Mouse (Mus musculus): ENCODE results near the gene Rnf217.

Gene Rnf217

DNA sequence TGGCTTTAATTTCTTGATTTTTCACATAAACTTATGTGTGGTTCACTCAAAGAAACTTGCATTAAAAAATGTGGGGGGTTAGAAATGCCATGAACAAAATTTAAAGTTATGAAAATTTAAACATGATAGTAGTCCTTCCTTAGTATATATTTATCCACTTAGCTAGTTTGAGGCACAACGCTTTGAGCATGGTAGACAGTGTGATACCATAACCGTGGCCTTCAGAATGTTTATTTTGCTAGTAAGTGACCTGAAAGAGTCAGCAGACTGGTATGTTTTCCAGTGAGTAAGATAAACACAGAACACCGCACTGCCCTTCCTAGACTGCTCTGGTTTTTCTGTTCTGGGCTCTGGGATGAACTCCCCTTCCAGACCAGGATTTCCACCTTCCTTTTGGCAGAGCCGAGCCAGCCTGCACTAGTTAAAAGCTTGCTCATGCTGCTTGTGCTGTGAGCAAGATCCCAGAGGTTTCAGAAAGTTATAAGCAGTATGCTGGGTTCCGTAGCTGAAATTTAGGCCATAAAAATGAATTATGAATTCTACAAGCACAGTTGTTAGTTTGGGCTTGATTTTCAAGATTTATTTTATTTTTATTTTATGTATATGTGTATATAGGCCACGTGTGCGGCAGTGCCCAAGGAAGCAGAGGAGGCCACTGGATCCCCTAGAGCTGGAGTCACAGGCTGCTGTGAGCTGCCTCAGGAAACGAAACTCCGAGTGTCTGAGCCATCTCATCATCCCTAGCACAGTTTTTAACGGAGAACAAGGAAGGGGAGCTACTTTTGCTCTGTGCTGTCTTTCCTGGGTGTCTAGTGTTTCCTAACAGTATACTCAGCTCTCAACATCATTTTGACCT lies 141.7 kb downstream of the Rnf217 start:
- DNase-seq, result no peak

DNA sequence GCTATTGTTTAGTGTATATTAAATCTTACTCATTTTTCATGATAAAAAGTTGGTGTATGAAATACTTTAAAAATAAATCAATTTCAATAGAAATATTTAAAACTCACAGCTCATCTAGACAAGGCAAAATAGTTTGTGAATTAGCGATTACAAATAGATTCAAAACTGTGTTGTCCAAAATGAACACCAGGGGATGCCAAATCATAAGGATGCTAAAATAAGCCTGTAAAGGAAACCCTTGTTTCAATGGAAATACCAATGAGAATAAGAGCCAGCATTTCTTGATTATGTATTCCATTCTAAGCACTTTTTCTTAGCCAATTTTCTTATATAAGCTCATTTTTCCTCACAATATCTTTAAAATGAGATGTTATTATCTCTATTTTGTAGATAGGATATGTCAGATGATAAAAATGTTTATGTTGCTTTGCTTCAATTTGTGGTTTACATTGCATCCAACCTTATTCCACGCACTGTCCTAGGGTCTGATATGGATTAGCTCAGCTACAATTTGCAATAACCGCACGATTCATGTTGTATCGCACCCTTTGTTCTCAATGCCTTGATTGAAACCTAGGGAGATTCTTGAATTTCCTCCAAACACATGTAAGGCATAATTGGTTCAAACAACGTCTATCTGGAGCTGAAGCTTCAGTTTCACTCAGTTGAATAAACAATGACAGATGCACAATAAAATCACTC lies 143.0 kb downstream of the Rnf217 start:
- peak; percentile 16 for DNase-seq

DNA sequence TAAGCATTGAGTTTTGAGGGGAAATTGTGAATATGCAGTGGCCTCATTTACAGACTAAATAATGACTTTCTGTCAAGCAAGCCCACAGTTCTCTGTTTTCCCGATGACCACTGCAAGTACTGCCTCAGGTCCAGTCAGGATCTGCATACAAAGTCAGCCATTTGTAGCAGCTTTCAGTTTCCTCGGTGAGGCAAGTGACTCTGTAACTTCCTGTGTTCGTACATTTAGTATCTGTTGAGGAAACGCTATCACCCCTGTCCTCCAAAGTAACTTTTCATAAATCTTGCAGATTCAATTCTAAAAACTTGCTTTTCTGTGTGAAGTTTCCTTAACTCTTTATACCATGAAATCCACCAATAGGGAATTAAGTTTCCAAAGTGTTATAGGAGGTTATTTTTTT lies 143.6 kb downstream of the Rnf217 start:
- no peak for DNase-seq

DNA sequence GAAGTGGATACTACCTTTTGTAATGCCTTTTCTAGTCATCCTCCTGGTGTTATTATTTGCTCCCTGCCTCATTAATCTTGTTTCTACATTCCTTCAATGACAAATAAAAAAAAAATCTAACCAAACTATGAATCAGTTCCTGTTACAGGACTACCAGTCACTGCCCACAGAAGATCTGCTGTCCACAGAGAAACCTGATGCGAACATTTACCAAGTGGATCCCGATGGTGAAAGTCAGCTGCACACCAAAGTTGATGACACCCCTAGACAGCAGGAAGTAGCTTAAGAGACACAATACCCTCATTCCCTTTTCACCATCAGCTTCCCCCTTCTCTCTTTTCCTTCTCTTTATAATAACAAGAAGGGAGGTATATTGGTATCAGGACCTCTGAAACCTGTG lies 145.9 kb downstream of the Rnf217 start:
- DNase-seq, result no peak

DNA sequence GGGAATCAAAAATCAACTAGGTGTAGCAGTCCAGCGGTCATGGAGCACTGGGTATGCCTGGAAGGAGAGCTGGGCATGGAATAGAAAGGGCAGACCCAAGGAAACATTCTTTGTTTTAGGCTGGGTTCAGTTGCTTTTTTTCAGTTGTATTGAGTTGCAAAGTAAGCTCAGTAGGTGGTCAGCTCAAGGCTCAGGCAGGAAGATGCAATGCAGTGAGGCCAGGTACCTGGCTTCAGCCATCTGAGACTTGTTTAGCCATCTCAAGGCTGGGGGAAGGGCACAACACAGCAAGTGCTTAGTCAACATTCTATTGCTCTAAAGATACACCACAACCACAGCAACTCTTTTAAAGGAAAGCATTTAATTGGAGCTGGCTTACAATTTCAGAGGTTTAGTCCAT lies 152.2 kb downstream of the Rnf217 start:
- DNase-seq, result no peak

DNA sequence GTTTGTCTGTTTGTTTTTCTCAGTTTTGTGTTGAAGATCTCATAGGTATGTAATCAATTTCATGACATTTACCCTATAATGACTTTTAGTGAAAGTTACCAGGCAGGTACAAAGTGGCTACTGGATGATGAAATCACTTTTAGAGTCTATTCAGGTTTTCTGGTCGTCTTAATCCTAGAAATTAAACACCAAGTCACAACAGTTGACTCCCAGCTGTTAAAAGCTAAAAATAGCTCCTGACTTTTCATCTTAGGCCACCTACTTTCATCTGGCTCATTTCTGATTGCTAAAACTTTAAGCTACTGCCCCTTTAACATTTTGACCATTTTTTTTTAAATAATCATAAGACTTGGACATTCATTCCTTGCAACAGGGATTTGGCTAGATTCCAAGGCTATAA lies 161.9 kb downstream of the Rnf217 start:
- DNase-seq, result no peak

DNA sequence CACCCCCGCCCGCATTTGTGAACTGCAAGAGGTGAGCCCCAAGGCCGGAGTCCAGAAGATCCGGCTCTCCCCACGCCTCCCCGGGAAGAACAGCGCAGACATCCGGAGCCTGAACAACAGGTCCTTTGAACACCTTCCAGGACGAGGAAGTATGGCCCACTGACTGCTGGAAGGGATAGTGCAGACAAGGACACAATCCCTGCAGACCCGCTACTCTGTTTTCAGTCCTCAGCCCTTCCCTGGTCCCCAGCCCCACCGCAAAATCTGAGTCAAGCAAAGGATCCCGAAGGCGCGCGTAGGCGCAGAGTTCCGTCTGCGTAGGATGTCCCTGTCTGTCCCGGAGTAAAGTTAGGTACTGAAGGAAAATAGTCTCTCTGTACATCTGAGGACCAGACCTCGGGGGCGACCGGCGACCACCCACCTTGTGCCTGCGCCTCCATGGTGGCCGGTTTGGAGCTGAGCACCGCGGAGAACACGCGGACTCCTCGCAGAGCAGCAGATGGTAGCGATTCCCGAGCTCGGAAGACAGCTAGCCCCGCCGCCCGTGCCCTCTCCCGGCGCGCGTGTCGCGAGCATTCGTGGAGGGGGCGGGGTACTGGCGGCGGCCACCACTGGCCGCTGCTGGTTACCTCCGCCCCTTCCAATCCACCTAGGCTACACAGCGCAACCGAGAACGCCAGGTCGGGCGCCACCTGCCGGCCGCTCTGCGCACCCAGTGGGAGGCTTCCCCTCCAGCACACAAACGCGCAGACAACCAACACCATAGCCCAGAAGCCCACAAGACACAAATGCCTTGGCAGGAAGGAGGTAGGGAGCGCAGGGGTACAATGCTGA lies 163.5 kb downstream of the Rnf217 start, which contains the start of gene Tpd52l1:
Gene Tpd52l1 (minus strand): TSS at position 668 of the 834 bp plus-strand sequence.
- DNase-seq, result peak; percentile 57 to 73

DNA sequence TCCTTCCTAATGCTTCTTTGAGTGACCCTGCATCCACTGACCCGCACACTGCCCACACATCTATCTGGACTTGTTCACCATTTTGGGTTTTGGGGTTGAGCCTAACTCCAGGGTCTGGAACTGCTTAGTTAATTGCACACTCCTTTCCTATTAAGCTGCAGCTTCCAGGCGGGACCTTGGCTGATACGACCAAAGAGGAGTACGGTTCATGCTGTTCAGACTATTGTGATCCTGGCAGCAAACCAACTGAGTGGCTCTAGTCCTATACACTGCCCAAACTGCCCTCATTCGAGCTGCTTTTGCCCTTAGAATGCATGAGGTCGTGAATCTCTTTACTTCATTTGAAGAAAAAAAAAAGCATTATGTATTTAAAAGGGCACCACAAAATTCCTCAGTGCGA lies 164.8 kb downstream of the Rnf217 start:
- DNase-seq, result no peak
